Mouse (Mus musculus) thymus, adult 2 months (tissue): ENCODE data around the gene Rnf187.

ENCODE experiments used
- CTCF ChIP-seq: fragments of 200-500 bp; IDR thresholded peaks from 2 replicates; pipeline ENCODE4 v1.5.1; 2012; ENCODE audit warnings: mild to moderate bottlenecking, control low read depth, low read length, moderate library complexity, borderline replicate concordance; ENCODE audit not compliant: control insufficient read depth, poor library complexity, insufficient read depth; ENCODE audit errors: extremely low read depth
- POLR2A ChIP-seq: fragments of 200-500 bp; IDR thresholded peaks from 2 replicates; pipeline ENCODE4 v1.6.1; 2012; ENCODE audit warnings: mild to moderate bottlenecking, low read length, control low read depth, moderate library complexity; ENCODE audit not compliant: control insufficient read depth, poor library complexity, insufficient read depth; ENCODE audit errors: extremely low read depth

DNA sequence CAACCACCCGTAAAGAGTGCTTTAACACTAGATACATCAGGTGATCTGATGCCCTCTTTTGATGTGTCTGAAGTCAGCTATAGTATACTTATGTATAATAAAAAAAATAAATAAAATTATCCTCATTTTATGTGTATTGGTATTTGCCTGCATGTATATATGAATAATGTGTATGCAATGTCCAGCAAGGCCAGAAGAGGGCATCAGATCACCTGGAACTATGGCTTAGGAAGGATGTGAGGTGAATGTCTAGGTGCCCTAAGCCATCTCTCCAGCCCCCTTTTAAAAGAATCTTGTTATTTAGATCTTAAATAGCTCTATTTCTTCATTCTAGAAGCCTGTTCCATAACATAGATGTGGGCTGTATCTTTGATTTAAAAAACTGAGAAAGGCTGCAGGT, 28.6 kb upstream of the Rnf187 start:
- TF ChIP-seq CTCF (no peak), POLR2A (no peak)
